In the genomic region with DNA sequence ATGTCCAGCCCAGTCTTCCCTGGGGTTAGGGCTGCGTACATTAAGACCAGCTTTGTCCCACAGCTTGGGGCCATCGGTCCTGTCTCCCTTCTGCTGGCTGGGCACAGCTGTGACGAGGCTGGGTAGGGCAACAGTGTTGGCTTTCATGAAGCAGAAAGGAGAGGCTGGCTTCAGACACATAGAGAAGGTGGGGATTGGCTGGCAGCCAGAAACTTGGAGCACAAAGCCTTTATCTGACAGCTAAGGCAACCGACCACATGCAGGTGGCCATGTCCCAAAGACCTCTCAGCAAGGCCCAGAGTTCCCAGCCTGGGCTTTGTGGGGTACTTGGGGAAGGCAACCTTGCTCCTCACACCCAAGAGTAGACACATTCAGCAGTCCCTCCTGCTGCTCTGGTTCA, we compare ENCODE assay signal across 9 mouse cellular contexts. TPM values are rescaled to one million over a fixed set of nuclear protein-coding genes. Genes with fewer than 3 reads are reported as not detected.
DNase-seq lines count a peak whose midpoint lies in the region; ATAC-seq and TF ChIP-seq lines count a peak whose summit lies in the region.
"Had no signal": no experiment of that assay in that cellular context is flagged by ENCODE, and none has a peak within 500 bp of the region (broad histone marks: within the 10 kb centered on the region; RNA-seq: fewer than 3 reads in every experiment).

No protein-coding gene starts in this region.

- no peaks in the 10 kb centered on the region for H3K4me1 ChIP-seq in midbrain, embryonic 14.5 days (ENCODE audit: control insufficient read depth, insufficient read depth, low read length)
- H3K4me1 ChIP-seq in midbrain, embryonic 11.5 days (ENCODE audit: control insufficient read depth, insufficient read depth, low read length) = no peaks in the 10 kb centered on the region
- H3K4me1 ChIP-seq: neural tube, embryonic 12.5 days had no signal

- no peak overlapping the region for H3K27ac ChIP-seq in midbrain, embryonic 14.5 days (replicated peaks; ENCODE audit: low read depth, low read length)
- no peak overlapping the region for H3K27ac ChIP-seq in midbrain, embryonic 11.5 days (ENCODE audit: low read depth, low read length)
- peak overlapping the region; percentile 26; the same call in 1 of the 2 replicates for H3K27ac ChIP-seq in left cerebral cortex, adult 2 months
- H3K27ac ChIP-seq: neural tube, embryonic 12.5 days had no signal

- DNase-seq in cerebellum, adult 11-12 months = peak; percentile 46
- DNase-seq in cerebellum, adult 9-10 months = no peak
- peak; percentile 44 for DNase-seq in midbrain, embryonic 14.5 days
- no peak for DNase-seq in midbrain, embryonic 11.5 days (ENCODE audit: low spot score, missing footprints)
- DNase-seq in heart, adult 8-10 months (ENCODE audit: low spot score) = peak; percentile 21
- DNase-seq in left cerebral cortex, adult 2 months (ENCODE audit: extremely low spot score in 1 of 2, low spot score in 2 of 2) = peak; percentile 23 to 49
- no peak for DNase-seq in embryo, embryonic 11 days

- H3K4me2 ChIP-seq in midbrain, embryonic 14.5 days (ENCODE audit: low read length) = no peak overlapping the region
- H3K4me2 ChIP-seq in midbrain, embryonic 11.5 days = no peak overlapping the region
- H3K4me2 ChIP-seq: neural tube, embryonic 12.5 days had no signal

- peaks cover 82% of the 10 kb centered on the region for H3K36me3 ChIP-seq in midbrain, embryonic 14.5 days (ENCODE audit: control insufficient read depth, insufficient read depth, low read length)
- H3K36me3 ChIP-seq in midbrain, embryonic 11.5 days (ENCODE audit: control insufficient read depth, insufficient read depth, low read length) = peaks cover 39% of the 10 kb centered on the region

- 63% methylated on average over 4 of the region's 4 CpGs for WGBS in midbrain, embryonic 14.5 days
- WGBS in midbrain, embryonic 11.5 days = 96% methylated on average over 4 of the region's 4 CpGs

- no peak overlapping the region for H3K4me3 ChIP-seq in midbrain, embryonic 14.5 days (replicated peaks; ENCODE audit: low read depth, low read length)
- no peak overlapping the region for H3K4me3 ChIP-seq in midbrain, embryonic 11.5 days (ENCODE audit: low read depth, low read length)
- H3K4me3 ChIP-seq in left cerebral cortex, adult 2 months = no peak overlapping the region
- H3K4me3 ChIP-seq: neural tube, embryonic 12.5 days had no signal

- H3K9me3 ChIP-seq in midbrain, embryonic 14.5 days (ENCODE audit: control insufficient read depth, low read length) = no peaks in the 10 kb centered on the region
- no peaks in the 10 kb centered on the region for H3K9me3 ChIP-seq in midbrain, embryonic 11.5 days (ENCODE audit: control insufficient read depth, low read length)
- H3K9me3 ChIP-seq: neural tube, embryonic 12.5 days had no signal

- no peaks in the 10 kb centered on the region for H3K27me3 ChIP-seq in midbrain, embryonic 14.5 days (ENCODE audit: control insufficient read depth, insufficient read depth, low read length)
- no peaks in the 10 kb centered on the region for H3K27me3 ChIP-seq in midbrain, embryonic 11.5 days (ENCODE audit: control insufficient read depth, insufficient read depth, low read length)
- H3K27me3 ChIP-seq: neural tube, embryonic 12.5 days had no signal

- intact Hi-C loops in left cerebral cortex, adult 2 months (cut with DNase I) = no loop called here

- TF ChIP-seq CTCF in left cerebral cortex, adult 2 months (IDR thresholded peaks at IDR 0.05) = no peak

- no peak overlapping the region for H3K9ac ChIP-seq in midbrain, embryonic 14.5 days (replicated peaks; ENCODE audit: low read length)
- H3K9ac ChIP-seq in midbrain, embryonic 11.5 days (ENCODE audit: low read length) = no peak overlapping the region
- H3K9ac ChIP-seq: neural tube, embryonic 12.5 days had no signal

- ATAC-seq in midbrain, embryonic 14.5 days (ENCODE audit: low FRiP score, low TSS enrichment) = no peak
- ATAC-seq in midbrain, embryonic 11.5 days (ENCODE audit: low FRiP score) = no peak
- ATAC-seq in erythroblast, adult 5-6 weeks (replicated peaks; ENCODE audit: low FRiP score, poor library complexity, severe bottlenecking) = no peak

RNA-seq across cellular contexts. Expression of a gene that starts 7.1 kb away (rescaled TPM):
- 24.8 and 28.7 TPM in 2 replicates for polyA plus RNA-seq in midbrain, embryonic 14.5 days (2014; fragmentation: Nextera tagmentation; extraction: Ambion mirVana)
- 15.7 and 16.9 TPM in 2 replicates for polyA plus RNA-seq in midbrain, embryonic 11.5 days (2014; fragmentation: Nextera tagmentation; extraction: Ambion mirVana)
- total RNA-seq in heart, adult 8-10 months (2022) = 1 to 10 TPM; 5.0 to 5.7 (median 5.4) TPM
- 100 to 1,000 TPM; 117 to 121 TPM for total RNA-seq in left cerebral cortex, adult 2 months (2021)
- 1.5 and 1.9 TPM in 2 replicates for total RNA-seq in erythroblast, adult 5-6 weeks (2015; ENCODE audit: low replicate concordance)
- 4.3 and 4.5 TPM in 2 replicates for total RNA-seq in erythroblast, adult 5-6 weeks (2017; ENCODE audit: low replicate concordance)

RNA-seq across cellular contexts. Expression of a gene that starts 36.3 kb away (rescaled TPM):
- polyA plus RNA-seq in midbrain, embryonic 14.5 days (2014; fragmentation: Nextera tagmentation; extraction: Ambion mirVana) = 1.9 and 2.5 TPM in 2 replicates
- polyA plus RNA-seq in midbrain, embryonic 11.5 days (2014; fragmentation: Nextera tagmentation; extraction: Ambion mirVana) = 1.4 and 1.8 TPM in 2 replicates
- total RNA-seq in heart, adult 8-10 months (2022) = under 1 TPM; 0.08 to 0.53 (median 0.21) TPM
- 1 to 10 TPM; 1.0 to 1.4 TPM for total RNA-seq in left cerebral cortex, adult 2 months (2021)
- not detected in 2 replicates for total RNA-seq in erythroblast, adult 5-6 weeks (2015; ENCODE audit: low replicate concordance)
- total RNA-seq in erythroblast, adult 5-6 weeks (2017; ENCODE audit: low replicate concordance) = not detected in 2 replicates

RNA-seq across cellular contexts. Expression of a gene that starts 37.3 kb away (rescaled TPM):
- polyA plus RNA-seq in midbrain, embryonic 14.5 days (2014; fragmentation: Nextera tagmentation; extraction: Ambion mirVana) = 125 and 129 TPM in 2 replicates
- 96.4 and 110 TPM in 2 replicates for polyA plus RNA-seq in midbrain, embryonic 11.5 days (2014; fragmentation: Nextera tagmentation; extraction: Ambion mirVana)
- 10 to 100 TPM; 49.3 to 59.3 (median 55.2) TPM for total RNA-seq in heart, adult 8-10 months (2022)
- total RNA-seq in left cerebral cortex, adult 2 months (2021) = 10 to 100 TPM; 13.2 to 13.6 TPM
- 10.2 and 18.2 TPM in 2 replicates for total RNA-seq in erythroblast, adult 5-6 weeks (2015; ENCODE audit: low replicate concordance)
- 7.3 and 11.2 TPM in 2 replicates for total RNA-seq in erythroblast, adult 5-6 weeks (2017; ENCODE audit: low replicate concordance)

RNA-seq across cellular contexts. Expression of a gene that starts 38.2 kb away (rescaled TPM):
- polyA plus RNA-seq in midbrain, embryonic 14.5 days (2014; fragmentation: Nextera tagmentation; extraction: Ambion mirVana) = 93.7 and 108 TPM in 2 replicates
- polyA plus RNA-seq in midbrain, embryonic 11.5 days (2014; fragmentation: Nextera tagmentation; extraction: Ambion mirVana) = 96.1 TPM in 2 replicates
- total RNA-seq in heart, adult 8-10 months (2022) = 100 to 1,000 TPM in 3 of 4 experiments, 10 to 100 TPM in 1; 89.7 to 121 (median 109) TPM
- total RNA-seq in left cerebral cortex, adult 2 months (2021) = 100 to 1,000 TPM; 248 to 263 TPM
- total RNA-seq in erythroblast, adult 5-6 weeks (2015; ENCODE audit: low replicate concordance) = 31.8 and 31.9 TPM in 2 replicates
- 25.8 and 50.7 TPM in 2 replicates for total RNA-seq in erythroblast, adult 5-6 weeks (2017; ENCODE audit: low replicate concordance)

RNA-seq across cellular contexts. Expression of a gene that starts 54.0 kb away (rescaled TPM):
- 161 and 219 TPM in 2 replicates for polyA plus RNA-seq in midbrain, embryonic 14.5 days (2014; fragmentation: Nextera tagmentation; extraction: Ambion mirVana)
- polyA plus RNA-seq in midbrain, embryonic 11.5 days (2014; fragmentation: Nextera tagmentation; extraction: Ambion mirVana) = 298 and 314 TPM in 2 replicates
- 10 to 100 TPM; 20.0 to 39.1 (median 27.5) TPM for total RNA-seq in heart, adult 8-10 months (2022)
- 100 to 1,000 TPM; 119 to 131 TPM for total RNA-seq in left cerebral cortex, adult 2 months (2021)
- total RNA-seq in erythroblast, adult 5-6 weeks (2015; ENCODE audit: low replicate concordance) = 29.0 and 34.4 TPM in 2 replicates
- 16.2 and 28.4 TPM in 2 replicates for total RNA-seq in erythroblast, adult 5-6 weeks (2017; ENCODE audit: low replicate concordance)

Comparison
In these comparisons a context has a peak if more than half of its experiments do, and no peak if none do; other contexts are left out.
1. DNase-seq: peak in cerebellum, adult 11-12 months (single experiment), midbrain, embryonic 14.5 days (single experiment), heart, adult 8-10 months (single experiment) and left cerebral cortex, adult 2 months (2 of 2); none in cerebellum, adult 9-10 months (single experiment), midbrain, embryonic 11.5 days (single experiment) and embryo, embryonic 11 days (single experiment).
2. RNA of a gene that starts 7.1 kb away (total RNA-seq): 117 to 121 TPM in left cerebral cortex, adult 2 months; 5.0 to 5.7 TPM in heart, adult 8-10 months and 1.5 to 4.5 TPM in erythroblast, adult 5-6 weeks; every median in the first group is over 10 times any median in the second.